Mouse (Mus musculus): ENCODE measurements around the gene Ptprj. TPM values are rescaled to one million over a fixed set of nuclear protein-coding genes. Genes with fewer than 3 reads are reported as not detected.

The Ptprj gene
- polyA plus RNA-seq, 1 experiment: 7.1 TPM

- DNase-seq (ENCODE audit: low spot score): no peak
Measured at GRCm38 (mm10) chr2:90522455-90522854, 58.0 kb downstream of the Ptprj start.

GRCm38 (mm10) chr2:90521909-90522308, 58.5 kb downstream of the Ptprj start:
- DNase-seq (ENCODE audit: low spot score): no peak

- no peak for DNase-seq (ENCODE audit: low spot score)
Measured at GRCm38 (mm10) chr2:90518296-90518695, 62.2 kb downstream of the Ptprj start.

GRCm38 (mm10) chr2:90514969-90515368, 65.5 kb downstream of the Ptprj start:
- DNase-seq (ENCODE audit: low spot score): no peak

GRCm38 (mm10) chr2:90509268-90509667, 71.2 kb downstream of the Ptprj start:
- DNase-seq (ENCODE audit: low spot score): no peak

GRCm38 (mm10) chr2:90506143-90506542, 74.3 kb downstream of the Ptprj start:
- no peak for DNase-seq (ENCODE audit: low spot score)

- no peak for DNase-seq (ENCODE audit: low spot score)
Measured at GRCm38 (mm10) chr2:90504731-90505171, 75.7 kb downstream of the Ptprj start.

GRCm38 (mm10) chr2:90503182-90503833, 77.1 kb downstream of the Ptprj start:
- no peak for DNase-seq (ENCODE audit: low spot score)

- DNase-seq (ENCODE audit: low spot score): no peak
Measured at GRCm38 (mm10) chr2:90502738-90503137, 77.7 kb downstream of the Ptprj start.

- no peak for DNase-seq (ENCODE audit: low spot score)
Measured at GRCm38 (mm10) chr2:90501708-90502107, 78.7 kb downstream of the Ptprj start.

- no peak for DNase-seq (ENCODE audit: low spot score)
Measured at GRCm38 (mm10) chr2:90500892-90501291, 79.6 kb downstream of the Ptprj start.

- DNase-seq (ENCODE audit: low spot score): no peak
Measured at GRCm38 (mm10) chr2:90499002-90499401, 81.4 kb downstream of the Ptprj start.

- DNase-seq (ENCODE audit: low spot score): no peak
Measured at GRCm38 (mm10) chr2:90497551-90497950, 82.9 kb downstream of the Ptprj start.

- no peak for DNase-seq (ENCODE audit: low spot score)
Measured at GRCm38 (mm10) chr2:90496680-90497074, 83.8 kb downstream of the Ptprj start.

- DNase-seq (ENCODE audit: low spot score): no peak
Measured at GRCm38 (mm10) chr2:90496012-90496679, 84.3 kb downstream of the Ptprj start.

- no peak for DNase-seq (ENCODE audit: low spot score)
Measured at GRCm38 (mm10) chr2:90490279-90491046, 90.0 kb downstream of the Ptprj start.

GRCm38 (mm10) chr2:90489839-90490238, 90.6 kb downstream of the Ptprj start:
- no peak for DNase-seq (ENCODE audit: low spot score)

- DNase-seq (ENCODE audit: low spot score): no peak
Measured at GRCm38 (mm10) chr2:90488690-90489590, 91.5 kb downstream of the Ptprj start.

- no peak for DNase-seq (ENCODE audit: low spot score)
Measured at GRCm38 (mm10) chr2:90487471-90488238, 92.8 kb downstream of the Ptprj start.

- DNase-seq (ENCODE audit: low spot score): no peak
Measured at GRCm38 (mm10) chr2:90486226-90486755, 94.2 kb downstream of the Ptprj start.

- DNase-seq (ENCODE audit: low spot score): no peak
Measured at GRCm38 (mm10) chr2:90481505-90481904, 98.9 kb downstream of the Ptprj start.
